Mouse (Mus musculus): ENCODE results near the gene Jam2. TPM values are rescaled to one million over a fixed set of nuclear protein-coding genes. Genes with fewer than 3 reads are reported as not detected.

The Jam2 gene
- polyA plus RNA-seq, 1 experiment: 37.2 TPM

DNA sequence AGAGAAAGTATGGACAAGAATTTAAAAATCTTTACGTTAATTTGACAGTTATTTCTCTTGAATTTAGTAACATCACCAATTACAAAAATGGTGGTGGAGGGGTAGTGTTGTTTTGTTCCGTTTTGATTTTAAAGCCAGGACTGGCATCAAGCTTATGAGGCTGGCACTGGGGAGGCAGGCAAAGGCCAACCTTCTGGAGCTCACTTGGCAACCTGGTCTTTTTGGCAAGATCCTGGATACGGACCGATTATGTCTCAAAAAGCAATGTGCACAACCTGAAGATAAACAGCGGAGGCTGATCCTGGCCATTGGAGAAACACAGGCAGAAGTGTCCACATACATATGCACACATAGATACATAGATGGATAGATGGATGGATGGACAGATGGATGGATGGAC lies 58.8 kb downstream of the Jam2 start:
- Histone ChIP-seq H3K36me3 (ENCODE audit: control insufficient read depth, insufficient read depth) (peaks cover 28% of the 10 kb centered on the region), H3ac (ENCODE audit: control insufficient read depth, insufficient read length) (no peak overlapping the region), H3K4me3 (no peak overlapping the region), H3K79me2 (ENCODE audit: control insufficient read depth, insufficient read depth) (peaks cover 60% of the 10 kb centered on the region), H3K27me3 (ENCODE audit: control insufficient read depth, insufficient read depth, insufficient read length) (no peaks in the 10 kb centered on the region), H3K4me2 (ENCODE audit: low read depth) (no peak overlapping the region)
- TF ChIP-seq CEBPB (IDR thresholded peaks at IDR 0.05; ENCODE audit: insufficient read depth, poor library complexity, severe bottlenecking) (no peak), REST (IDR thresholded peaks at IDR 0.05; ENCODE audit: insufficient read depth, insufficient read length) (no peak), TCF3 (IDR thresholded peaks at IDR 0.05; ENCODE audit: insufficient read length, low read depth) (no peak), MYOD1 (IDR thresholded peaks at IDR 0.05; ENCODE audit: control insufficient read depth in 1 of 3, insufficient read length in 2 of 3, low read depth in 2 of 3) (no peak), E2F4 (IDR thresholded peaks at IDR 0.05; ENCODE audit: insufficient read depth) (no peak), POLR2A (IDR thresholded peaks at IDR 0.05; ENCODE audit: insufficient read length, low read depth) (no peak), USF1 (IDR thresholded peaks at IDR 0.05; ENCODE audit: low read depth) (no peak), TCF12 (IDR thresholded peaks at IDR 0.05; ENCODE audit: insufficient read depth, poor library complexity, severe bottlenecking) (no peak), POLR2AphosphoS2 (IDR thresholded peaks at IDR 0.05; ENCODE audit: insufficient read length, low read depth) (no peak), SRF (IDR thresholded peaks at IDR 0.05; ENCODE audit: control insufficient read depth, insufficient read length, low read depth) (no peak)

- peaks cover 60% of the 10 kb centered on the region for H3K79me2 ChIP-seq (ENCODE audit: control insufficient read depth, insufficient read depth)
- peaks cover 13% of the 10 kb centered on the region for H3K36me3 ChIP-seq (ENCODE audit: control insufficient read depth, insufficient read depth)
- TF ChIP-seq SRF (IDR thresholded peaks at IDR 0.05; ENCODE audit: control insufficient read depth, insufficient read length, low read depth): no peak
- no peak for TF ChIP-seq CEBPB (IDR thresholded peaks at IDR 0.05; ENCODE audit: insufficient read depth, poor library complexity, severe bottlenecking)
- no peak for TF ChIP-seq POLR2AphosphoS2 (IDR thresholded peaks at IDR 0.05; ENCODE audit: insufficient read length, low read depth)
- TF ChIP-seq TCF3 (IDR thresholded peaks at IDR 0.05; ENCODE audit: insufficient read length, low read depth): no peak
- no peak for TF ChIP-seq REST (IDR thresholded peaks at IDR 0.05; ENCODE audit: insufficient read depth, insufficient read length)
- TF ChIP-seq MAX (IDR thresholded peaks at IDR 0.05; ENCODE audit: low read depth): no peak
- TF ChIP-seq POLR2A (IDR thresholded peaks at IDR 0.05; ENCODE audit: insufficient read length, low read depth): no peak
- no peak for TF ChIP-seq TCF12 (IDR thresholded peaks at IDR 0.05; ENCODE audit: insufficient read depth, poor library complexity, severe bottlenecking)
- no peak for TF ChIP-seq E2F4 (IDR thresholded peaks at IDR 0.05; ENCODE audit: insufficient read depth)
- no peak for TF ChIP-seq USF1 (IDR thresholded peaks at IDR 0.05; ENCODE audit: low read depth)
- TF ChIP-seq MYOG (IDR thresholded peaks at IDR 0.05; ENCODE audit: control insufficient read depth in 1 of 3, insufficient read depth in 1 of 3, insufficient read length in 2 of 3, low read depth in 2 of 3): no peak
- TF ChIP-seq MYOD1 (IDR thresholded peaks at IDR 0.05; ENCODE audit: control insufficient read depth in 1 of 3, insufficient read length in 2 of 3, low read depth in 2 of 3): no peak
- H3ac ChIP-seq (ENCODE audit: control insufficient read depth, insufficient read length): peak overlapping the region; percentile 95
- no peaks in the 10 kb centered on the region for H3K27me3 ChIP-seq (ENCODE audit: control insufficient read depth, insufficient read depth, insufficient read length)
- peak overlapping the region; percentile 69 for H3K4me2 ChIP-seq (ENCODE audit: low read depth)
- H3K4me3 ChIP-seq: peak overlapping the region; percentile 90
Measured at GRCm38 (mm10) chr16:84834344-84834743, 60.4 kb downstream of the Jam2 start.

DNA sequence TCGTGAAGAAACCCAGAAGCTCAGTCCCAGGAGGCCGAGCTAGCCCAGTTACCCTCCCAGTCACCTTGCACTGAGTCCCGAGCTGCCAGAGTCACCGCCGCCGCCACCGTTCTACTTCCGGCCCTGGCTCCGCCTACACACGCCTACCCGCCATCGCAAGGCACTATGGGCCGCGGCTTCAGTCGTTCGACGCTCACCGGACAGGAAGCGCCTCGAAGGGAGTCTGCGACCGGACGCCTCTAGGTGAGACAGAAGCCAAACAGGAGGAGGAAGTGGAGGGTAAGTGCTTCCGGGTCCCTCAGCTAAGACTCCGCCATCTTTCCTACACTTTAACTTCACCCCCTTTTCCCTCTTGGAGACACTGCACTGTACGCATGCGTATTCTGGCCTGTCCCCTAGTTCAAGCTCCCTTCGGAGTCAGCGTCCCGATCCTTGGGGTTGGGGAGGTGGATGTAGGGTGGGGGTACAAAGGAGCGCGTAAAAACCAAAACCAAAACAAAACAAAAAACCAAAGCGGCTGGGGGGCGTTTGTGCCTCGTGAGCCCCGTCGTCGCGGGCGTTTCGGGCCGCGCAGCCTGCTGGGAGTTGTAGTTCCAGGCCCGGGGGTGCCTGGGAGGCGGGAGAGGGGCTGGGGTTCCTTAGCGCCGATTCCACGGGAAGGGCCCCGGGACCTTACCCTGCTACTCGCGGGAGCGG lies 61.0 kb downstream of the Jam2 start, which contains the start of gene Gabpa:
TSS of gene Gabpa (plus strand) at position 181 of the 696 bp plus-strand sequence.
- Histone ChIP-seq H3K27me3 (ENCODE audit: control insufficient read depth, insufficient read depth, insufficient read length) (no peaks in the 10 kb centered on the region), H3K79me2 (ENCODE audit: control insufficient read depth, insufficient read depth) (peaks cover 60% of the 10 kb centered on the region), H3K36me3 (ENCODE audit: control insufficient read depth, insufficient read depth) (peaks cover 10% of the 10 kb centered on the region), H3ac (ENCODE audit: control insufficient read depth, insufficient read length) (peak within 1 kb of the TSS; percentile 95), H3K4me3 (peak within 1 kb of the TSS; percentile 90), H3K4me2 (ENCODE audit: low read depth) (peak within 1 kb of the TSS; percentile 77)
- TF ChIP-seq CEBPB (IDR thresholded peaks at IDR 0.05; ENCODE audit: insufficient read depth, poor library complexity, severe bottlenecking) (no peak), MYOD1 (IDR thresholded peaks at IDR 0.05; ENCODE audit: control insufficient read depth in 1 of 3, insufficient read length in 2 of 3, low read depth in 2 of 3) (no peak), MAX (IDR thresholded peaks at IDR 0.05; ENCODE audit: low read depth) (no peak), SRF (IDR thresholded peaks at IDR 0.05; ENCODE audit: control insufficient read depth, insufficient read length, low read depth) (peak; percentile 56), POLR2A (IDR thresholded peaks at IDR 0.05; ENCODE audit: insufficient read length, low read depth) (peak; percentile 88), POLR2AphosphoS2 (IDR thresholded peaks at IDR 0.05; ENCODE audit: insufficient read length, low read depth) (peak; percentile 94), REST (IDR thresholded peaks at IDR 0.05; ENCODE audit: insufficient read depth, insufficient read length) (no peak), E2F4 (IDR thresholded peaks at IDR 0.05; ENCODE audit: insufficient read depth) (no peak), USF1 (IDR thresholded peaks at IDR 0.05; ENCODE audit: low read depth) (no peak), TCF12 (IDR thresholded peaks at IDR 0.05; ENCODE audit: insufficient read depth, poor library complexity, severe bottlenecking) (no peak), MYOG (IDR thresholded peaks at IDR 0.05; ENCODE audit: control insufficient read depth in 1 of 3, insufficient read depth in 1 of 3, insufficient read length in 2 of 3, low read depth in 2 of 3) (no peak), TCF3 (IDR thresholded peaks at IDR 0.05; ENCODE audit: insufficient read length, low read depth) (no peak)

DNA sequence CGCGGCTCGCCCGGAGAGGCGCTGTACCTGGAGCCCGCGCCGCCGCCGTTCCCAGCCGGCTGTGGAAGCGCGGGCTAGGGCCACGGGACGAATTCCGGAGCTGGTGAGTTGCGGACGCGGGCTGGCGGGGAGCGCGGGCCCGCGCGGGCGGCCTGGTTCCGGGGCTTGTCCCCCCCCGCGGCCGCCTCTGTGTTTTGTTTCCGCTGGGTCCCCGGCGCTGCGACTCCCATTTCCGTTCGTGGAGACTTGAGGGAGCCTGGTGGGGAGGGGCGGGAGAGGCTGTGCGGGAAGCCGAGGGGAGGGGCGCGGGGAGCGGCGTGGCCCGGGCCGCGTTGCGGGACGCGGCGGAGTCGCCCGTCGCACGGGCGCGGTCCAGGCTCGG lies 61.5 kb downstream of the Jam2 start, which contains the start of gene Atp5j:
TSS of gene Atp5j (minus strand) at position 185 of the 382 bp plus-strand sequence.
- peaks cover 57% of the 10 kb centered on the region for H3K79me2 ChIP-seq (ENCODE audit: control insufficient read depth, insufficient read depth)
- TF ChIP-seq POLR2A (IDR thresholded peaks at IDR 0.05; ENCODE audit: insufficient read length, low read depth): peak; percentile 63
- TF ChIP-seq REST (IDR thresholded peaks at IDR 0.05; ENCODE audit: insufficient read depth, insufficient read length): no peak
- no peak for TF ChIP-seq E2F4 (IDR thresholded peaks at IDR 0.05; ENCODE audit: insufficient read depth)
- no peak for TF ChIP-seq MAX (IDR thresholded peaks at IDR 0.05; ENCODE audit: low read depth)
- TF ChIP-seq SRF (IDR thresholded peaks at IDR 0.05; ENCODE audit: control insufficient read depth, insufficient read length, low read depth): no peak
- TF ChIP-seq TCF12 (IDR thresholded peaks at IDR 0.05; ENCODE audit: insufficient read depth, poor library complexity, severe bottlenecking): no peak
- peak; percentile 67 for TF ChIP-seq POLR2AphosphoS2 (IDR thresholded peaks at IDR 0.05; ENCODE audit: insufficient read length, low read depth)
- TF ChIP-seq USF1 (IDR thresholded peaks at IDR 0.05; ENCODE audit: low read depth): no peak
- no peak for TF ChIP-seq MYOD1 (IDR thresholded peaks at IDR 0.05; ENCODE audit: control insufficient read depth in 1 of 3, insufficient read length in 2 of 3, low read depth in 2 of 3)
- no peak for TF ChIP-seq MYOG (IDR thresholded peaks at IDR 0.05; ENCODE audit: control insufficient read depth in 1 of 3, insufficient read depth in 1 of 3, insufficient read length in 2 of 3, low read depth in 2 of 3)
- no peak for TF ChIP-seq CEBPB (IDR thresholded peaks at IDR 0.05; ENCODE audit: insufficient read depth, poor library complexity, severe bottlenecking)
- no peak for TF ChIP-seq TCF3 (IDR thresholded peaks at IDR 0.05; ENCODE audit: insufficient read length, low read depth)
- peak within 1 kb of the TSS; percentile 90 for H3K4me3 ChIP-seq
- peak within 1 kb of the TSS; percentile 77 for H3K4me2 ChIP-seq (ENCODE audit: low read depth)
- H3K36me3 ChIP-seq (ENCODE audit: control insufficient read depth, insufficient read depth): peaks cover 8% of the 10 kb centered on the region
- no peaks in the 10 kb centered on the region for H3K27me3 ChIP-seq (ENCODE audit: control insufficient read depth, insufficient read depth, insufficient read length)
- peak within 1 kb of the TSS; percentile 95 for H3ac ChIP-seq (ENCODE audit: control insufficient read depth, insufficient read length)
